15 mouse cellular contexts compared by ENCODE assay signal in the genomic region with DNA sequence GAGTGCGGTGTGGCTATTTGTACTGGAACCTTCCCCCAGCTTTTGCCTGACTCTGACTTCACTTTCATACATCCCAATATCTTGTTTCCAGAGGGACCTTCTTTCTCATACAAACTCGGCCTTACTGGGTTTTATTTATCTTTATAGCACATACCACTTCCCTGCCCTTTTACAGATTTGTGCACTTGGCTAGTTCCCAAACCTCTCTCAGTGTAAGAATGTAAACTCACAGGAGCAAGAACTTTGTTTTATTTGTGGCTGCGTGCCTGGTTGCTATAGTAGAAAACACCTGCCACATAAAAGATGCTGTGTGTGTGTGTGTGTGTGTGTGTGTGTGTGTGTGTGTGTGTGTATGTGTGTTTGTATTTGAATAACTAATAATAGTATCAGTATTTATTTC. TPM values are rescaled to one million over a fixed set of nuclear protein-coding genes. Genes with fewer than 3 reads are reported as not detected.
DNase-seq lines count a peak whose midpoint lies in the region; ATAC-seq and TF ChIP-seq lines count a peak whose summit lies in the region.
"Had no signal": no experiment of that assay in that cellular context is flagged by ENCODE, and none has a peak within 500 bp of the region (broad histone marks: within the 10 kb centered on the region; RNA-seq: fewer than 3 reads in every experiment).

No protein-coding gene starts in this region.

- H3K4me3 ChIP-seq in limb, embryonic 13.5 days = no peak overlapping the region
- H3K4me3 ChIP-seq in limb, embryonic 10.5 days = no peak overlapping the region
- no peak overlapping the region for H3K4me3 ChIP-seq in lung, embryonic 15.5 days
- H3K4me3 ChIP-seq in stomach, postnatal 0 days (ENCODE audit: low read depth, low read length) = no peak overlapping the region
- H3K4me3 ChIP-seq in thymus, adult 2 months (ENCODE audit: control insufficient read depth, insufficient read depth, low read length) = no peak overlapping the region
- H3K4me3 ChIP-seq: forebrain, embryonic 10.5 days; left cerebral cortex, adult 2 months; liver, embryonic 12.5 days had no signal

- 37% methylated on average over 3 of the region's 3 CpGs for WGBS in limb, embryonic 13.5 days
- WGBS in limb, embryonic 10.5 days = 90% methylated on average over 3 of the region's 3 CpGs
- WGBS in lung, embryonic 15.5 days = 38% methylated on average over 3 of the region's 3 CpGs
- WGBS in stomach, postnatal 0 days = 26% methylated on average over 3 of the region's 3 CpGs
- 38% methylated on average over 3 of the region's 3 CpGs for WGBS in thymus, adult 2 months

- ATAC-seq in limb, embryonic 13.5 days (ENCODE audit: low FRiP score, low read depth) = peak; percentile 75
- peak; percentile 52; the same call in 1 of the 2 replicates for ATAC-seq in lung, embryonic 15.5 days (ENCODE audit: borderline replicate concordance, extremely low read depth, low FRiP score, low TSS enrichment)
- ATAC-seq in stomach, postnatal 0 days (ENCODE audit: low FRiP score, low TSS enrichment) = peak; percentile 66; the same call in 1 of the 2 replicates
- ATAC-seq: liver, embryonic 12.5 days had no signal

- TF ChIP-seq EP300 in stomach, postnatal 0 days (optimal IDR thresholded peaks at IDR 0.05) = no peak

- no peak overlapping the region; the same call in 1 of the 2 replicates for H3K27ac ChIP-seq in limb, embryonic 13.5 days
- H3K27ac ChIP-seq in limb, embryonic 10.5 days = no peak overlapping the region
- H3K27ac ChIP-seq in lung, embryonic 15.5 days = peak overlapping the region; percentile 20
- H3K27ac ChIP-seq in stomach, postnatal 0 days (replicated peaks) = peak overlapping the region; percentile 42
- H3K27ac ChIP-seq in thymus, adult 2 months (ENCODE audit: control insufficient read depth, insufficient read depth, low read length) = no peak overlapping the region
- H3K27ac ChIP-seq: forebrain, embryonic 10.5 days; left cerebral cortex, adult 2 months; liver, embryonic 12.5 days had no signal

- H3K9me3 ChIP-seq in limb, embryonic 13.5 days = no peaks in the 10 kb centered on the region
- no peaks in the 10 kb centered on the region for H3K9me3 ChIP-seq in limb, embryonic 10.5 days (replicated peaks)
- H3K9me3 ChIP-seq in lung, embryonic 15.5 days = no peaks in the 10 kb centered on the region
- H3K9me3 ChIP-seq in stomach, postnatal 0 days (ENCODE audit: control insufficient read depth, low read length) = no peaks in the 10 kb centered on the region
- H3K9me3 ChIP-seq: forebrain, embryonic 10.5 days; liver, embryonic 12.5 days had no signal

- H3K9ac ChIP-seq in limb, embryonic 13.5 days = no peak overlapping the region
- no peak overlapping the region for H3K9ac ChIP-seq in lung, embryonic 15.5 days
- H3K9ac ChIP-seq in stomach, postnatal 0 days (ENCODE audit: low read length) = no peak overlapping the region
- H3K9ac ChIP-seq: liver, embryonic 12.5 days had no signal

- H3K4me1 ChIP-seq in limb, embryonic 13.5 days = peaks cover 22% of the 10 kb centered on the region
- no peaks in the 10 kb centered on the region for H3K4me1 ChIP-seq in limb, embryonic 10.5 days
- H3K4me1 ChIP-seq in lung, embryonic 15.5 days = peaks cover 29% of the 10 kb centered on the region
- peaks cover 3% of the 10 kb centered on the region; the same call in 1 of the 2 replicates for H3K4me1 ChIP-seq in stomach, postnatal 0 days (replicated peaks; ENCODE audit: control insufficient read depth, insufficient read depth)
- H3K4me1 ChIP-seq in thymus, adult 2 months (replicated peaks; ENCODE audit: control insufficient read depth, insufficient read depth, low read length) = peaks cover 24% of the 10 kb centered on the region
- H3K4me1 ChIP-seq: liver, embryonic 12.5 days had no signal

- no peak overlapping the region for H3K4me2 ChIP-seq in limb, embryonic 13.5 days (replicated peaks)
- H3K4me2 ChIP-seq in lung, embryonic 15.5 days = no peak overlapping the region
- no peak overlapping the region for H3K4me2 ChIP-seq in stomach, postnatal 0 days (replicated peaks; ENCODE audit: low read depth)
- H3K4me2 ChIP-seq: liver, embryonic 12.5 days had no signal

- TF ChIP-seq CTCF in brain, embryonic 14.5 days (IDR thresholded peaks at IDR 0.05; ENCODE audit: borderline replicate concordance, extremely low read depth, insufficient read depth, insufficient read length) = no peak
- TF ChIP-seq CTCF in stomach, postnatal 0 days (IDR thresholded peaks at IDR 0.05; ENCODE audit: low read depth) = no peak
- no peak for TF ChIP-seq CTCF in thymus, adult 2 months (IDR thresholded peaks at IDR 0.05; ENCODE audit: borderline replicate concordance, control insufficient read depth, extremely low read depth, insufficient read depth, low read length, poor library complexity)

- no peaks in the 10 kb centered on the region for H3K27me3 ChIP-seq in limb, embryonic 13.5 days
- no peaks in the 10 kb centered on the region for H3K27me3 ChIP-seq in limb, embryonic 10.5 days (ENCODE audit: low read depth, poor library complexity, severe bottlenecking)
- no peaks in the 10 kb centered on the region for H3K27me3 ChIP-seq in lung, embryonic 15.5 days
- no peaks in the 10 kb centered on the region for H3K27me3 ChIP-seq in stomach, postnatal 0 days (ENCODE audit: control insufficient read depth, insufficient read depth, low read length)
- no peaks in the 10 kb centered on the region for H3K27me3 ChIP-seq in thymus, adult 2 months (ENCODE audit: control insufficient read depth, insufficient read depth, low read length)
- H3K27me3 ChIP-seq: liver, embryonic 12.5 days had no signal

- no peaks in the 10 kb centered on the region for H3K36me3 ChIP-seq in limb, embryonic 13.5 days
- no peaks in the 10 kb centered on the region for H3K36me3 ChIP-seq in limb, embryonic 10.5 days
- H3K36me3 ChIP-seq in lung, embryonic 15.5 days = no peaks in the 10 kb centered on the region
- H3K36me3 ChIP-seq in stomach, postnatal 0 days (ENCODE audit: control insufficient read depth, insufficient read depth, low read length) = no peaks in the 10 kb centered on the region
- no peaks in the 10 kb centered on the region for H3K36me3 ChIP-seq in thymus, adult 2 months (ENCODE audit: control insufficient read depth, insufficient read depth, low read length)
- H3K36me3 ChIP-seq: forebrain, embryonic 10.5 days; G1E; liver, embryonic 12.5 days had no signal

- TF ChIP-seq POLR2A in brain, embryonic 14.5 days (IDR thresholded peaks at IDR 0.05; ENCODE audit: borderline replicate concordance, extremely low read depth, insufficient read depth, insufficient read length, poor library complexity, severe bottlenecking) = no peak
- no peak for TF ChIP-seq POLR2A in thymus, adult 2 months (IDR thresholded peaks at IDR 0.05; ENCODE audit: control insufficient read depth, extremely low read depth, insufficient read depth, low read length, poor library complexity)

- no peak for DNase-seq in limb, embryonic 10.5 days (ENCODE audit: low spot score)
- peak; percentile 70 for DNase-seq in brain, embryonic 14.5 days (ENCODE audit: low read depth)
- DNase-seq in stomach, postnatal 0 days (ENCODE audit: low spot score) = peak; percentile 25
- no peak for DNase-seq in thymus, adult 2 months
- no peak for DNase-seq in right cerebral cortex, postnatal 14 days
- DNase-seq: gastrocnemius, postnatal 10 days; heart, postnatal 36 days; midbrain, embryonic 14.5 days; right cerebral cortex, postnatal 4 days had no signal

RNA-seq across cellular contexts. Expression of gene Atp10a, which starts 37.4 kb away (rescaled TPM):
- polyA plus RNA-seq in limb, embryonic 13.5 days (2015; fragmentation: Nextera tagmentation; extraction: Ambion mirVana) = 1.9 and 2.5 TPM in 2 replicates
- 1.5 and 1.7 TPM in 2 replicates for polyA plus RNA-seq in limb, embryonic 10.5 days (2016; fragmentation: Nextera tagmentation; extraction: Ambion mirVana)
- 2.6 and 2.8 TPM in 2 replicates for polyA plus RNA-seq in brain, embryonic 14.5 days (2012; rRNA removed)
- 3.6 and 4.2 TPM in 2 replicates for polyA plus RNA-seq in lung, embryonic 15.5 days (2015; fragmentation: Nextera tagmentation; extraction: Ambion mirVana)
- 1.4 and 1.7 TPM in 2 replicates for polyA plus RNA-seq in stomach, postnatal 0 days (2015; fragmentation: Nextera tagmentation; extraction: Ambion mirVana)
- polyA plus RNA-seq in thymus, adult 2 months (2012; rRNA removed) = 54.7 and 54.8 TPM in 2 replicates
- polyA plus RNA-seq: G1E had no signal

Comparison
In these comparisons a context has a peak if more than half of its experiments do, and no peak if none do; other contexts are left out.
1. H3K27ac ChIP-seq: peak in lung, embryonic 15.5 days (single experiment) and stomach, postnatal 0 days (single experiment); none in limb, embryonic 13.5 days (single experiment), limb, embryonic 10.5 days (single experiment) and thymus, adult 2 months (single experiment).
2. DNase-seq: peak in brain, embryonic 14.5 days (single experiment) and stomach, postnatal 0 days (single experiment); none in limb, embryonic 10.5 days (single experiment), thymus, adult 2 months (single experiment) and right cerebral cortex, postnatal 14 days (single experiment).
3. RNA of gene Atp10a, which starts 37.4 kb away (polyA plus RNA-seq): 54.7 to 54.8 TPM in thymus, adult 2 months; 3.6 to 4.2 TPM in lung, embryonic 15.5 days, 2.6 to 2.8 TPM in brain, embryonic 14.5 days, 1.9 to 2.5 TPM in limb, embryonic 13.5 days, 1.4 to 1.7 TPM in stomach, postnatal 0 days and 1.5 to 1.7 TPM in limb, embryonic 10.5 days; every median in the first group is over 10 times any median in the second.
4. Peak in every context shown above with its lines, with median percentiles within 50 percentile points of each other: ATAC-seq.